Mouse (Mus musculus): ENCODE measurements around the gene Frem3. TPM values are rescaled to one million over a fixed set of nuclear protein-coding genes. Genes with fewer than 3 reads are reported as not detected.
A peak's percentile ranks its signal among the peaks of the same experiment; 100 is the strongest.
"Not testable (repeated sequence)": the region's sequence is repeated elsewhere in the genome, so short reads cannot be mapped to it uniquely, and the experiment has no call there.

The Frem3 gene
- polyA plus RNA-seq, 1 experiment from 2014 or later, result not detected

GRCm38 (mm10) chr8:80738388-80739154, 127.7 kb downstream of the Frem3 start:
- DNase-seq (peak; percentile 79), ATAC-seq (ENCODE audit: low FRiP score, low TSS enrichment) (peak; percentile 77)
- H3K27ac ChIP-seq (replicated peaks; ENCODE audit: low read depth, low read length), result peak overlapping the region; percentile 97
- H3K9me3 ChIP-seq (ENCODE audit: control insufficient read depth, low read length), result no peaks in the 10 kb centered on the region
- peak overlapping the region; percentile 74 for H3K4me2 ChIP-seq (ENCODE audit: low read length)
- peaks cover 6% of the 10 kb centered on the region; the same call in 1 of the 2 replicates for H3K4me1 ChIP-seq (ENCODE audit: control insufficient read depth, insufficient read depth, low read length)
- H3K9ac ChIP-seq (replicated peaks; ENCODE audit: low read length), result peak overlapping the region; percentile 86
- H3K27me3 ChIP-seq (ENCODE audit: control insufficient read depth, insufficient read depth, low read length), result no peaks in the 10 kb centered on the region
- WGBS, result under 1% methylated on average over 58 of the region's 84 CpGs
- peak overlapping the region; percentile 86 for H3K4me3 ChIP-seq (replicated peaks; ENCODE audit: low read depth, low read length)
- H3K36me3 ChIP-seq (ENCODE audit: control insufficient read depth, insufficient read depth, low read length), result peaks cover 20% of the 10 kb centered on the region

DNA sequence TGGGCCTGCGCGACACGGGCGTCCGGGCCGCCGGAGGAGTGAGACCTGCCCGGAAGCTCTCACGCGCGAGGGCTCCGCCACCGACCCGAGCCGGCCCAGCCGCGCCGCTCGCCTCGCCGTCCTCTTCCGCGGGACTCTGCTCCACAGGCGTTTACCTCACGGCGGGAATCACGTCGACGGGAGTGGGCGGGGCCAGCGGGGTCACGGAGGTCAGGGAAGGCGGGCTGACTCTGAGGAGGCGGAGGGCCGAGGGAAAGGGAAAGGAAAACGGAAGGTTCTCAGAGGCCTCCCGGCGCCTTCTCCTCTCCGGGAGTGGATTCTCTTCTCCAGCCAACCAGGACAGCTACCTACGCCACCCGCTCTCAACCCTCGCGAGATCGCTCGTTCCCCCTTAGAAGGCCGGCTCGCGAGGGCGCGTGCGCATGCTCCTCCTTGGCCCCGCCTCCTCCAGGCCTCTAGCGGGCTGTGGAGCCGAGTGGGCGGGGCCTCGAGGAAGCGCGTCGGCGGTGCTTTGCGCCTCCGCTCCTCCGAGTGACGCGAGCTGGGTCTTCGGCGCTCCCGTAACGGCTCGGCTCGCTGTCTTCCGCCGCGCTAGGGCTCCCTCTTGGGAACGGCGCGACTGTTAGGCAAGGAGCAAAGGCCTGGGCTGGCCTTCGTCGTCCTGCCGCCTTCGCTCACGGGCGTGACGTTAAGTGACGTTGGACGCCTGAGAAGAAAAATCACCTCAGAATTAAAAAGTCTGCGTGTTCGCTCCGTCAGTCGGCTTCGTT, 128.5 kb downstream of the Frem3 start, which contains the start of gene Smarca5:
Gene Smarca5 (minus strand): TSS at position 343 of the 770 bp plus-strand sequence.
- H3K4me3 ChIP-seq (replicated peaks; ENCODE audit: low read depth, low read length), result peak within 1 kb of the TSS; percentile 86
- peak within 1 kb of the TSS; percentile 74 for H3K4me2 ChIP-seq (ENCODE audit: low read length)
- H3K27me3 ChIP-seq (ENCODE audit: control insufficient read depth, insufficient read depth, low read length); H3K4me1 ChIP-seq (ENCODE audit: control insufficient read depth, insufficient read depth, low read length); H3K9me3 ChIP-seq (ENCODE audit: control insufficient read depth, low read length): not testable (repeated sequence)
- ATAC-seq (ENCODE audit: low FRiP score, low TSS enrichment) (peak; percentile 94), DNase-seq (peak; percentile 94)
- H3K36me3 ChIP-seq (ENCODE audit: control insufficient read depth, insufficient read depth, low read length), result peaks cover 14% of the 10 kb centered on the region
- H3K9ac ChIP-seq (replicated peaks; ENCODE audit: low read length), result peak within 1 kb of the TSS; percentile 86
- WGBS, result 2% methylated on average over 79 of the region's 91 CpGs
- H3K27ac ChIP-seq (replicated peaks; ENCODE audit: low read depth, low read length), result peak within 1 kb of the TSS; percentile 97

DNA sequence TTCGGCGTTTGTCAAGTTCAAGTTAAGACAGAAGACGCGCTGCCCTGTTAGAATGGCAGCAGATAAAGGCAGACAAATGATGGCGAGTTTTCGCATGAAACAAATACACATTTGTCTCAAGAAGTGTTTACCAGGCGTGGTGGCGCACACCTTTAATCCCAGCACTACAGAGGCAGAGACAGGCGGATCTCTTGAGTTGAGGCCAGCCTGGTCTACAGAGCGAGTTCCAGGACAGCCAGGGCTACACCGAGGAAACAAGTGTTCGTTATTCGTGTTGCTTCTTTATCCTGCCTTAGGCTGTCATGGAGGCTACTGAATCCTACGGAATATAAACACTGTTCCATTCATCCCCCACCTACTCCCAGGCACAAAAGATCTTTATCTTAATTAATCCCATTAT, 129.1 kb downstream of the Frem3 start:
- Histone ChIP-seq H3K36me3 (ENCODE audit: control insufficient read depth, insufficient read depth, low read length) (peaks cover 9% of the 10 kb centered on the region), H3K4me2 (ENCODE audit: low read length) (peak overlapping the region; percentile 61), H3K9me3 (ENCODE audit: control insufficient read depth, low read length) (no peaks in the 10 kb centered on the region), H3K4me1 (ENCODE audit: control insufficient read depth, insufficient read depth, low read length) (peaks cover 6% of the 10 kb centered on the region; the same call in 1 of the 2 replicates), H3K27ac (replicated peaks; ENCODE audit: low read depth, low read length) (peak overlapping the region; percentile 87), H3K27me3 (ENCODE audit: control insufficient read depth, insufficient read depth, low read length) (no peaks in the 10 kb centered on the region), H3K4me3 (replicated peaks; ENCODE audit: low read depth, low read length) (peak overlapping the region; percentile 86), H3K9ac (replicated peaks; ENCODE audit: low read length) (peak overlapping the region; percentile 54; the same call in 1 of the 2 replicates)
- ATAC-seq (ENCODE audit: low FRiP score, low TSS enrichment), result peak; percentile 31
- 11% methylated on average over 14 of the region's 14 CpGs for WGBS
- DNase-seq, result no peak

Other genes starting within 250 kb of the Frem3 start
- 1.4 and 2.7 TPM in 2 replicates for gene Gypa, start 117.3 kb upstream of the Frem3 start, polyA plus RNA-seq (2014; fragmentation: Nextera tagmentation; extraction: Ambion mirVana)
- gene Smarca5, start 128.4 kb downstream of the Frem3 start, polyA plus RNA-seq (2014; fragmentation: Nextera tagmentation; extraction: Ambion mirVana), result 41.6 and 75.4 TPM in 2 replicates

All from midbrain, embryonic 14.5 days (tissue).